ENCODE assay signal across 8 mouse cellular contexts in genomic region chr1:135669803-135670202, GRCm38 (mm10). TPM values are rescaled to one million over a fixed set of nuclear protein-coding genes. Genes with fewer than 3 reads are reported as not detected.
DNase-seq lines count a peak whose midpoint lies in the region.

No protein-coding gene starts in this region.

- DNase-seq in cerebellum, postnatal 25 days = peak; percentile 27 to 35
- no peak for DNase-seq in cerebellum, adult 9-10 months
- peak; percentile 67 for DNase-seq in urinary bladder, postnatal 14 days (ENCODE audit: low spot score)
- no peak for DNase-seq in urinary bladder, postnatal 10 days (ENCODE audit: low spot score)
- peak; percentile 76 for DNase-seq in heart, postnatal 4 days
- peak; percentile 71 for DNase-seq in lung, postnatal 10 days
- DNase-seq in T-cell, adult 2 months (ENCODE audit: low spot score) = no peak
- DNase-seq in B cell, adult 2 months = no peak

RNA-seq across cellular contexts. Expression of gene Csrp1, which starts 50.1 kb away (rescaled TPM):
- 100 to 1,000 TPM; 262 to 267 TPM for total RNA-seq in heart, postnatal 4 days (2021)

Comparison
In these comparisons a context has a peak if more than half of its experiments do, and no peak if none do; other contexts are left out.
1. DNase-seq: peak in cerebellum, postnatal 25 days (2 of 2), urinary bladder, postnatal 14 days (single experiment), heart, postnatal 4 days (single experiment) and lung, postnatal 10 days (single experiment); none in cerebellum, adult 9-10 months (single experiment), urinary bladder, postnatal 10 days (single experiment), T-cell, adult 2 months (single experiment) and B cell, adult 2 months (0 of 2).